Mouse (Mus musculus): ENCODE results near the gene Rnf13.

- TF ChIP-seq POLR2A (IDR thresholded peaks at IDR 0.05; ENCODE audit: low read depth, low read length) (no peak), CTCF (conservative IDR thresholded peaks at IDR 0.05; ENCODE audit: insufficient read depth, insufficient read length, low read depth, low read length) (no peak)
Measured at GRCm38 (mm10) chr3:57748576-57749267, 12.9 kb downstream of the Rnf13 start.

Data from kidney, adult 2 months (tissue).